Mouse (Mus musculus): Measurements from ENCODE around the gene Proser2. TPM values are rescaled to one million over a fixed set of nuclear protein-coding genes. Genes with fewer than 3 reads are reported as not detected.

Gene Proser2
- polyA plus RNA-seq, 1 experiment from 2014 or later: 8.9 TPM

DNA sequence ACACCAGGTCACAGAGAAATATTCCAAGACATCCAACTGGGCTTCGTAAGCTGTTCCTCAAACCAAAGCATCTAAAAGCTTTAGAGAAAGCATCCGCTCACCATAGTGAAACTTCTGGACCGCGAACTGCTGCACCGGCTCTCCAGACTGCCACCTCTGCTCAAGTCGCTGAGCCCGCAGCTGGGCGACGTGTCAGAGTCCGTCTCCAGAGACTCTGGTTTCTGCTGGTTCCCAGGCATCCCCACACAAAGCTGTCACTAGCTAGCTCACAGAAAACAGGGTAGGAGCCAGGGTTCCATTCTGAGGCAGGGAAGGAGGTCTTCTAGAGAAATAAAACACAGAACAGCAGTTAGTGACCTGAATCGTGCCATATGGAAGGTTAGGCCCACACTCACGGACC is 16.2 kb downstream of the Proser2 start:
- Histone ChIP-seq H3K4me1 (replicated peaks; ENCODE audit: control insufficient read depth, insufficient read depth, low read length) (peaks cover 2% of the 10 kb centered on the region), H3K9me3 (ENCODE audit: control insufficient read depth, low read length) (no peaks in the 10 kb centered on the region), H3K4me3 (ENCODE audit: low read depth, low read length) (no peak overlapping the region), H3K4me2 (no peak overlapping the region), H3K27ac (ENCODE audit: low read depth, low read length) (no peak overlapping the region), H3K27me3 (replicated peaks; ENCODE audit: control insufficient read depth, insufficient read depth, low read length) (no peaks in the 10 kb centered on the region), H3K9ac (ENCODE audit: low read depth, low read length) (no peak overlapping the region), H3K36me3 (ENCODE audit: control insufficient read depth, insufficient read depth, low read length) (no peaks in the 10 kb centered on the region; the same call in 1 of the 2 replicates)
- ATAC-seq (replicated peaks; ENCODE audit: low FRiP score) (no peak), DNase-seq (ENCODE audit: low spot score) (no peak)
- WGBS: 92% methylated on average over 12 of the region's 12 CpGs

GRCm38 (mm10) chr2:6112619-6113018 is 17.4 kb downstream of the Proser2 start:
- Histone ChIP-seq H3K9me3 (ENCODE audit: control insufficient read depth, low read length) (no peaks in the 10 kb centered on the region), H3K4me1 (replicated peaks; ENCODE audit: control insufficient read depth, insufficient read depth, low read length) (no peaks in the 10 kb centered on the region), H3K36me3 (ENCODE audit: control insufficient read depth, insufficient read depth, low read length) (no peaks in the 10 kb centered on the region; the same call in 1 of the 2 replicates), H3K4me2 (no peak overlapping the region), H3K27me3 (replicated peaks; ENCODE audit: control insufficient read depth, insufficient read depth, low read length) (no peaks in the 10 kb centered on the region), H3K4me3 (ENCODE audit: low read depth, low read length) (no peak overlapping the region), H3K27ac (ENCODE audit: low read depth, low read length) (no peak overlapping the region), H3K9ac (ENCODE audit: low read depth, low read length) (no peak overlapping the region)
- no peak for ATAC-seq (replicated peaks; ENCODE audit: low FRiP score)
- WGBS: 69% methylated on average over 4 of the region's 4 CpGs
- DNase-seq (ENCODE audit: low spot score): no peak

- no peak overlapping the region for H3K4me3 ChIP-seq (ENCODE audit: low read depth, low read length)
- 88% methylated on average over 2 of the region's 2 CpGs for WGBS
- DNase-seq (ENCODE audit: low spot score): no peak
These were observed 24.6 kb downstream of the Proser2 start for GRCm38 (mm10) chr2:6105437-6105836.

DNA sequence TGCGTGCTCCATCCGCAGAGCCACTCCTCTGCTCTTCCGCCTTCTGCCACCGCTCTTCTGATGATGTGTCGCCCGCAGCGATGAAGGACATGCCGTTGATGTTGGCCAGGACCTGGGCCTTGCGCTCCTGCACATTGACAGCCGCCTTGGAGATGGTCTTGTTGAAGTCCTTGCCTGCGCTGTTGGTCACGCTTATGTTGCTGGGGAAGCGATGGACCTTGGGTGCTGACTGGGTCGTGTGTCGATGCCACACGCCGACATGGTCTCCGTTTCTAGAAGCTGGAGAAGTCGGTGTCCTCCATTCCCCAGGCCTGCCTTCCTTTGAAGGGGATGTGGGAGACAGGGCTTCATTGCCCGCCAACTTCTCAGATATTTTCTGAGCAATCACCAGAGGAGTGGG is 29.3 kb downstream of the Proser2 start:
- no peaks in the 10 kb centered on the region for H3K36me3 ChIP-seq (ENCODE audit: control insufficient read depth, insufficient read depth, low read length)
- DNase-seq (ENCODE audit: low spot score) (no peak), ATAC-seq (replicated peaks; ENCODE audit: low FRiP score) (no peak; the same call in 1 of the 2 replicates)
- 28% methylated on average over 20 of the region's 20 CpGs for WGBS
- H3K4me2 ChIP-seq: peak overlapping the region; percentile 73
- H3K4me1 ChIP-seq (replicated peaks; ENCODE audit: control insufficient read depth, insufficient read depth, low read length): peaks cover 5% of the 10 kb centered on the region; the same call in 1 of the 2 replicates
- no peaks in the 10 kb centered on the region for H3K9me3 ChIP-seq (ENCODE audit: control insufficient read depth, low read length)
- peak overlapping the region; percentile 50 for H3K4me3 ChIP-seq (ENCODE audit: low read depth, low read length)
- peaks cover 48% of the 10 kb centered on the region for H3K27me3 ChIP-seq (replicated peaks; ENCODE audit: control insufficient read depth, insufficient read depth, low read length)
- no peak overlapping the region for H3K9ac ChIP-seq (ENCODE audit: low read depth, low read length)
- H3K27ac ChIP-seq (ENCODE audit: low read depth, low read length): no peak overlapping the region

More at GRCm38 (mm10) chr2:6105437-6105836, 24.6 kb downstream of the Proser2 start:
- H3K27me3 ChIP-seq (replicated peaks; ENCODE audit: control insufficient read depth, insufficient read depth, low read length): peaks cover 17% of the 10 kb centered on the region
- H3K27ac ChIP-seq (ENCODE audit: low read depth, low read length): no peak overlapping the region
- H3K4me1 ChIP-seq (replicated peaks; ENCODE audit: control insufficient read depth, insufficient read depth, low read length): no peaks in the 10 kb centered on the region; the same call in 1 of the 2 replicates
- no peak overlapping the region for H3K4me2 ChIP-seq
- no peak overlapping the region for H3K9ac ChIP-seq (ENCODE audit: low read depth, low read length)
- ATAC-seq (replicated peaks; ENCODE audit: low FRiP score): no peak
- no peaks in the 10 kb centered on the region for H3K36me3 ChIP-seq (ENCODE audit: control insufficient read depth, insufficient read depth, low read length)
- H3K9me3 ChIP-seq (ENCODE audit: control insufficient read depth, low read length): no peaks in the 10 kb centered on the region

- ATAC-seq (replicated peaks; ENCODE audit: low FRiP score): no peak; the same call in 1 of the 2 replicates
- peak; percentile 62 for DNase-seq (ENCODE audit: low spot score)
- no peak overlapping the region for H3K27ac ChIP-seq (ENCODE audit: low read depth, low read length)
These were observed 29.8 kb downstream of the Proser2 start for GRCm38 (mm10) chr2:6100027-6100749.

GRCm38 (mm10) chr2:6099443-6099842 is 30.6 kb downstream of the Proser2 start:
- Histone ChIP-seq H3K36me3 (ENCODE audit: control insufficient read depth, insufficient read depth, low read length) (no peaks in the 10 kb centered on the region), H3K4me2 (no peak overlapping the region), H3K27me3 (replicated peaks; ENCODE audit: control insufficient read depth, insufficient read depth, low read length) (peaks cover 48% of the 10 kb centered on the region), H3K27ac (ENCODE audit: low read depth, low read length) (no peak overlapping the region), H3K9ac (ENCODE audit: low read depth, low read length) (no peak overlapping the region), H3K9me3 (ENCODE audit: control insufficient read depth, low read length) (no peaks in the 10 kb centered on the region), H3K4me3 (ENCODE audit: low read depth, low read length) (no peak overlapping the region), H3K4me1 (replicated peaks; ENCODE audit: control insufficient read depth, insufficient read depth, low read length) (peaks cover 5% of the 10 kb centered on the region; the same call in 1 of the 2 replicates)
- 65% methylated on average over 9 of the region's 9 CpGs for WGBS
- no peak for DNase-seq (ENCODE audit: low spot score)
- no peak for ATAC-seq (replicated peaks; ENCODE audit: low FRiP score)

More at GRCm38 (mm10) chr2:6100027-6100749, 29.8 kb downstream of the Proser2 start:
- H3K9me3 ChIP-seq (ENCODE audit: control insufficient read depth, low read length): no peaks in the 10 kb centered on the region
- 8% methylated on average over 51 of the region's 51 CpGs for WGBS
- no peak overlapping the region for H3K9ac ChIP-seq (ENCODE audit: low read depth, low read length)
- H3K27me3 ChIP-seq (replicated peaks; ENCODE audit: control insufficient read depth, insufficient read depth, low read length): peaks cover 48% of the 10 kb centered on the region
- peaks cover 5% of the 10 kb centered on the region; the same call in 1 of the 2 replicates for H3K4me1 ChIP-seq (replicated peaks; ENCODE audit: control insufficient read depth, insufficient read depth, low read length)
- peak overlapping the region; percentile 73 for H3K4me2 ChIP-seq
- H3K4me3 ChIP-seq (ENCODE audit: low read depth, low read length): peak overlapping the region; percentile 50
- H3K36me3 ChIP-seq (ENCODE audit: control insufficient read depth, insufficient read depth, low read length): no peaks in the 10 kb centered on the region

- Histone ChIP-seq H3K9ac (ENCODE audit: low read depth, low read length) (no peak overlapping the region), H3K27ac (ENCODE audit: low read depth, low read length) (no peak overlapping the region), H3K4me2 (no peak overlapping the region), H3K27me3 (replicated peaks; ENCODE audit: control insufficient read depth, insufficient read depth, low read length) (peaks cover 48% of the 10 kb centered on the region), H3K36me3 (ENCODE audit: control insufficient read depth, insufficient read depth, low read length) (no peaks in the 10 kb centered on the region), H3K4me3 (ENCODE audit: low read depth, low read length) (no peak overlapping the region), H3K9me3 (ENCODE audit: control insufficient read depth, low read length) (no peaks in the 10 kb centered on the region), H3K4me1 (replicated peaks; ENCODE audit: control insufficient read depth, insufficient read depth, low read length) (peaks cover 5% of the 10 kb centered on the region; the same call in 1 of the 2 replicates)
- WGBS: 34% methylated on average over 6 of the region's 6 CpGs
- DNase-seq (ENCODE audit: low spot score) (no peak), ATAC-seq (replicated peaks; ENCODE audit: low FRiP score) (0 out of 2 replicates have a peak, but pooled peaks have one; percentile 20)
These were observed 31.1 kb downstream of the Proser2 start for GRCm38 (mm10) chr2:6098924-6099323.

DNA sequence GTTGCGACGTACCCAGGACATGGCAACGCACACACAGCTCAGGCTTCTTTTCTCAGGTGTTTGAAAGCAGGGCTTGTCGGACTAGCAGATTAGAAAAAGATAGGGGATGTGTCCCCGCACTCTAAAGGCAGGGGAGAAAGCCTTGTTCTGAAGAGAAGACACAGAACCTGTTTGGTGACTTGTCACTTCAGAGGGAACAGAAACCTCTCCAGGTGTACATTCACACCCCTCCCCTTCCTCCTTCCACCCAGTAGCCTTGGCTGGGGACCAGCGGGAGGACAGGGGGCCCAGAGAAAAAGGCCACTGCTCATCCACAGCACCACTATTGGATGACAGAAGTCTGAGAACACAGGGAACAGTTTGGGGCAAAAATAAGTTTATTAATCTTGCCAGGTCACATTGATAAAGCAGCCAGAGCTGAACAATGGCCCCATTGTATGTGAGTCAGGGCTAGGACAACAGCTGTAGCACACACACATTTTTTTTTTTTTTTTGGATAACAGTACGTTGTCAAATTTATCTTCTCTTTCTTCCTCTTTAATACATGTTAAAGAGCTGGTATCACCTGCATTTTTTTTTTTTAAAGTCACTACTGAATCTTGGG is 32.8 kb downstream of the Proser2 start:
- Histone ChIP-seq H3K36me3 (ENCODE audit: control insufficient read depth, insufficient read depth, low read length) (no peaks in the 10 kb centered on the region), H3K4me3 (ENCODE audit: low read depth, low read length) (no peak overlapping the region), H3K27me3 (replicated peaks; ENCODE audit: control insufficient read depth, insufficient read depth, low read length) (peaks cover 47% of the 10 kb centered on the region), H3K9ac (ENCODE audit: low read depth, low read length) (no peak overlapping the region), H3K4me1 (replicated peaks; ENCODE audit: control insufficient read depth, insufficient read depth, low read length) (peaks cover 5% of the 10 kb centered on the region; the same call in 1 of the 2 replicates), H3K9me3 (ENCODE audit: control insufficient read depth, low read length) (no peaks in the 10 kb centered on the region), H3K27ac (ENCODE audit: low read depth, low read length) (no peak overlapping the region), H3K4me2 (no peak overlapping the region)
- DNase-seq (ENCODE audit: low spot score) (no peak), ATAC-seq (replicated peaks; ENCODE audit: low FRiP score) (no peak)
- WGBS: 60% methylated on average over 7 of the region's 7 CpGs

Data from liver, embryonic 11.5 days (tissue).